Mouse (Mus musculus) neutrophil, adult 65 days (primary cell): ENCODE results near the gene Neu2. TPM values are rescaled to one million over a fixed set of nuclear protein-coding genes. Genes with fewer than 3 reads are reported as not detected.

Experiments used
- total RNA-seq: library from RNA; stranded (reverse); gene quantifications from 2 replicates; pipeline ENCODE4 v1.2.4, GENCODE M21; 2023

Gene Neu2
- not detected in 2 replicates for total RNA-seq

GRCm38 (mm10) chr1:87509561-87510165, at the start of gene Neu2:
TSS of gene Neu2 (plus strand) at chr1:87509889.

GRCm38 (mm10) chr1:87469971-87470370, 39.7 kb upstream of the Neu2 start, which contains the start of gene Snorc:
TSS of gene Snorc (plus strand) at chr1:87470271.

DNA sequence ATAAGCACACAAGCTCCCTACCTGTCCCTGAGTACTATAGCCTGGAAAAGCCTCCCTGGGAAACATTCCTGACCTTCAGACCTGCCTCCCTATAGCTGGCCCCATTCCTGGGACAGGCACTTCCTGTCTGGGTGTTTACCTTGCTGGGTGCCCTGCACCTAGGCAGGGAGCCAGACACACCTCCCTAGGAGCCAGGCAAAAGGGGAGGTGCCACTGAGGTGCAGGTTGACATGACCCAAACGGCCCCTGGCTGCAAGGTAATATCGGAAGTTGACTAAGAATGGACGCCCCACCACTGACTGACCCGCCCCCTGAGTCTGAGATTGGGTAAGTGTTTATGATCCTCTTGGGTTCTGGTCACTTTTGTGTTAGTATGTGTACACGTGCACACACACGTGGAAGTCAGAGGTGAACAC, 64.1 kb downstream of the Neu2 start, which contains the start of gene Ngef:
TSS of gene Ngef (minus strand) at position 71 of the 416 bp plus-strand sequence.

DNA sequence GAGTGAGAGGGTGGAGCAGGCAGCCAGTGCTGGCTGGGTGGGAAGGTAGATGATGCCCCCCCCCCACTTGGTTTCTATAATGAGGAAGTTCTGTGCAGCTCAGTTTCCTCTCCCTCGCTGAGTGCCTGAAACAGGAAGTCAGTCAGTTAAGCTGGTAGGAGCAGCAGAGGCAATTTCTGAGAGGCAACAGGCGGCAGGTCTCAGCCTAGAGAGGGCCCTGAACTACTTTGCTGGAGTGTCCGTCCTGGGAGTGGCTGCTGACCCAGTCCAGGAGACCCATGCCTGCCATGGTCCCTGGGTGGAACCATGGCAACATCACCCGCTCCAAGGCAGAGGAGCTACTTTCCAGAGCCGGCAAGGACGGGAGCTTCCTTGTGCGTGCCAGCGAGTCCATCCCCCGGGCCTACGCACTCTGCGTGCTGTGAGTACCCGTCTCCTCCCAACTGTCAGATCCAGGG, 110.6 kb downstream of the Neu2 start, which contains the start of gene Inpp5d:
TSS of gene Inpp5d (plus strand) at position 102 of the 458 bp plus-strand sequence.

Other genes starting within 250 kb of the Neu2 start
- 0.25 and 0.36 TPM in 2 replicates for gene Efhd1, start 245.5 kb upstream of the Neu2 start, total RNA-seq
- 47.1 and 87.2 TPM in 2 replicates for gene Gigyf2, start 182.9 kb upstream of the Neu2 start, total RNA-seq
- not detected in 2 replicates for gene Kcnj13, start 115.2 kb upstream of the Neu2 start, total RNA-seq
- gene Snorc, start 39.6 kb upstream of the Neu2 start, total RNA-seq, result not detected in 2 replicates
- not detected in 2 replicates for gene Ngef, start 64.0 kb downstream of the Neu2 start, total RNA-seq
- gene Inpp5d, start 110.4 kb downstream of the Neu2 start, total RNA-seq, result 389 and 575 TPM in 2 replicates
- gene Atg16l1, start 246.0 kb downstream of the Neu2 start, total RNA-seq, result 58.6 and 91.9 TPM in 2 replicates